Mouse (Mus musculus): ENCODE results near the gene Plppr1. TPM values are rescaled to one million over a fixed set of nuclear protein-coding genes. Genes with fewer than 3 reads are reported as not detected.

The Plppr1 gene
- polyA plus RNA-seq, 1 experiment from 2014 or later: 4.7 TPM

GRCm38 (mm10) chr4:49101934-49102768 is 43.1 kb downstream of the Plppr1 start:
- 64% methylated on average over 7 of the region's 7 CpGs for WGBS

GRCm38 (mm10) chr4:49102769-49103193 is 43.7 kb downstream of the Plppr1 start:
- WGBS: 89% methylated on average over 4 of the region's 4 CpGs
- DNase-seq (ENCODE audit: low spot score) (no peak), ATAC-seq (ENCODE audit: low read depth) (no peak)
- no peaks in the 10 kb centered on the region for H3K27me3 ChIP-seq (replicated peaks; ENCODE audit: control insufficient read depth, insufficient read depth, low read length)
- no peak overlapping the region for H3K4me2 ChIP-seq (ENCODE audit: low read depth, low read length)
- no peak overlapping the region for H3K27ac ChIP-seq (replicated peaks; ENCODE audit: low read depth, low read length)
- H3K9ac ChIP-seq (ENCODE audit: low read depth, low read length): no peak overlapping the region
- no peaks in the 10 kb centered on the region for H3K4me1 ChIP-seq (ENCODE audit: control insufficient read depth, insufficient read depth, low read length)
- no peaks in the 10 kb centered on the region for H3K36me3 ChIP-seq (ENCODE audit: control insufficient read depth, insufficient read depth, low read length)
- H3K9me3 ChIP-seq (ENCODE audit: control insufficient read depth, low read length): no peaks in the 10 kb centered on the region
- no peak overlapping the region for H3K4me3 ChIP-seq (ENCODE audit: low read depth, low read length)

More at GRCm38 (mm10) chr4:49101934-49102768, 43.1 kb downstream of the Plppr1 start:
- no peaks in the 10 kb centered on the region for H3K9me3 ChIP-seq (ENCODE audit: control insufficient read depth, low read length)
- no peak overlapping the region for H3K4me2 ChIP-seq (ENCODE audit: low read depth, low read length)
- no peaks in the 10 kb centered on the region for H3K4me1 ChIP-seq (ENCODE audit: control insufficient read depth, insufficient read depth, low read length)
- H3K4me3 ChIP-seq (ENCODE audit: low read depth, low read length): no peak overlapping the region
- H3K9ac ChIP-seq (ENCODE audit: low read depth, low read length): no peak overlapping the region
- no peaks in the 10 kb centered on the region for H3K36me3 ChIP-seq (ENCODE audit: control insufficient read depth, insufficient read depth, low read length)
- DNase-seq (ENCODE audit: low spot score) (no peak), ATAC-seq (ENCODE audit: low read depth) (no peak)
- no peaks in the 10 kb centered on the region for H3K27me3 ChIP-seq (replicated peaks; ENCODE audit: control insufficient read depth, insufficient read depth, low read length)
- H3K27ac ChIP-seq (replicated peaks; ENCODE audit: low read depth, low read length): no peak overlapping the region

- Histone ChIP-seq H3K36me3 (ENCODE audit: control insufficient read depth, insufficient read depth, low read length) (no peaks in the 10 kb centered on the region), H3K4me1 (ENCODE audit: control insufficient read depth, insufficient read depth, low read length) (no peaks in the 10 kb centered on the region), H3K9me3 (ENCODE audit: control insufficient read depth, low read length) (no peaks in the 10 kb centered on the region), H3K27ac (replicated peaks; ENCODE audit: low read depth, low read length) (no peak overlapping the region), H3K9ac (ENCODE audit: low read depth, low read length) (no peak overlapping the region), H3K27me3 (replicated peaks; ENCODE audit: control insufficient read depth, insufficient read depth, low read length) (no peaks in the 10 kb centered on the region), H3K4me3 (ENCODE audit: low read depth, low read length) (no peak overlapping the region), H3K4me2 (ENCODE audit: low read depth, low read length) (no peak overlapping the region)
- no peak for ATAC-seq (ENCODE audit: low read depth)
- WGBS: 91% methylated on average over 8 of the region's 8 CpGs
- no peak for DNase-seq (ENCODE audit: low spot score)
These were observed 45.8 kb downstream of the Plppr1 start for GRCm38 (mm10) chr4:49104860-49105259.

GRCm38 (mm10) chr4:49107895-49108294 is 48.8 kb downstream of the Plppr1 start:
- H3K4me1 ChIP-seq (ENCODE audit: control insufficient read depth, insufficient read depth, low read length): no peaks in the 10 kb centered on the region
- no peaks in the 10 kb centered on the region for H3K27me3 ChIP-seq (replicated peaks; ENCODE audit: control insufficient read depth, insufficient read depth, low read length)
- DNase-seq (ENCODE audit: low spot score) (no peak), ATAC-seq (ENCODE audit: low read depth) (no peak)
- no peak overlapping the region for H3K4me2 ChIP-seq (ENCODE audit: low read depth, low read length)
- no peak overlapping the region for H3K9ac ChIP-seq (ENCODE audit: low read depth, low read length)
- 69% methylated on average over 4 of the region's 4 CpGs for WGBS
- H3K36me3 ChIP-seq (ENCODE audit: control insufficient read depth, insufficient read depth, low read length): no peaks in the 10 kb centered on the region
- H3K9me3 ChIP-seq (ENCODE audit: control insufficient read depth, low read length): no peaks in the 10 kb centered on the region
- H3K4me3 ChIP-seq (ENCODE audit: low read depth, low read length): no peak overlapping the region
- H3K27ac ChIP-seq (replicated peaks; ENCODE audit: low read depth, low read length): no peak overlapping the region

- Histone ChIP-seq H3K27me3 (replicated peaks; ENCODE audit: control insufficient read depth, insufficient read depth, low read length) (no peaks in the 10 kb centered on the region), H3K4me1 (ENCODE audit: control insufficient read depth, insufficient read depth, low read length) (no peaks in the 10 kb centered on the region), H3K36me3 (ENCODE audit: control insufficient read depth, insufficient read depth, low read length) (no peaks in the 10 kb centered on the region), H3K4me3 (ENCODE audit: low read depth, low read length) (no peak overlapping the region), H3K27ac (replicated peaks; ENCODE audit: low read depth, low read length) (no peak overlapping the region), H3K9ac (ENCODE audit: low read depth, low read length) (no peak overlapping the region), H3K4me2 (ENCODE audit: low read depth, low read length) (no peak overlapping the region), H3K9me3 (ENCODE audit: control insufficient read depth, low read length) (no peaks in the 10 kb centered on the region)
- no peak for ATAC-seq (ENCODE audit: low read depth)
- DNase-seq (ENCODE audit: low spot score): no peak
- WGBS: 66% methylated on average over 8 of the region's 8 CpGs
These were observed 49.3 kb downstream of the Plppr1 start for GRCm38 (mm10) chr4:49108371-49108770.

GRCm38 (mm10) chr4:49109989-49110388 is 50.9 kb downstream of the Plppr1 start:
- no peak overlapping the region for H3K4me2 ChIP-seq (ENCODE audit: low read depth, low read length)
- DNase-seq (ENCODE audit: low spot score): peak; percentile 34
- H3K4me3 ChIP-seq (ENCODE audit: low read depth, low read length): no peak overlapping the region
- peak; percentile 57; the same call in 1 of the 2 replicates for ATAC-seq (ENCODE audit: low read depth)
- H3K9ac ChIP-seq (ENCODE audit: low read depth, low read length): no peak overlapping the region
- no peaks in the 10 kb centered on the region for H3K36me3 ChIP-seq (ENCODE audit: control insufficient read depth, insufficient read depth, low read length)
- no peaks in the 10 kb centered on the region for H3K4me1 ChIP-seq (ENCODE audit: control insufficient read depth, insufficient read depth, low read length)
- WGBS: 30% methylated on average over 5 of the region's 5 CpGs
- no peak overlapping the region for H3K27ac ChIP-seq (replicated peaks; ENCODE audit: low read depth, low read length)
- no peaks in the 10 kb centered on the region for H3K9me3 ChIP-seq (ENCODE audit: control insufficient read depth, low read length)
- H3K27me3 ChIP-seq (replicated peaks; ENCODE audit: control insufficient read depth, insufficient read depth, low read length): no peaks in the 10 kb centered on the region

- no peaks in the 10 kb centered on the region for H3K4me1 ChIP-seq (ENCODE audit: control insufficient read depth, insufficient read depth, low read length)
- DNase-seq (ENCODE audit: low spot score) (no peak), ATAC-seq (ENCODE audit: low read depth) (no peak)
- no peaks in the 10 kb centered on the region for H3K27me3 ChIP-seq (replicated peaks; ENCODE audit: control insufficient read depth, insufficient read depth, low read length)
- H3K9me3 ChIP-seq (ENCODE audit: control insufficient read depth, low read length): no peaks in the 10 kb centered on the region
- no peak overlapping the region for H3K4me2 ChIP-seq (ENCODE audit: low read depth, low read length)
- no peak overlapping the region for H3K9ac ChIP-seq (ENCODE audit: low read depth, low read length)
- H3K36me3 ChIP-seq (ENCODE audit: control insufficient read depth, insufficient read depth, low read length): no peaks in the 10 kb centered on the region
- H3K27ac ChIP-seq (replicated peaks; ENCODE audit: low read depth, low read length): no peak overlapping the region
- 79% methylated on average over 2 of the region's 2 CpGs for WGBS
- no peak overlapping the region for H3K4me3 ChIP-seq (ENCODE audit: low read depth, low read length)
These were observed 59.8 kb downstream of the Plppr1 start for GRCm38 (mm10) chr4:49118842-49119241.

- H3K4me3 ChIP-seq (ENCODE audit: low read depth, low read length): no peak overlapping the region
- no peak overlapping the region for H3K9ac ChIP-seq (ENCODE audit: low read depth, low read length)
- 64% methylated on average over 4 of the region's 4 CpGs for WGBS
- no peaks in the 10 kb centered on the region for H3K9me3 ChIP-seq (ENCODE audit: control insufficient read depth, low read length)
- H3K4me1 ChIP-seq (ENCODE audit: control insufficient read depth, insufficient read depth, low read length): no peaks in the 10 kb centered on the region
- DNase-seq (ENCODE audit: low spot score) (peak; percentile 12), ATAC-seq (ENCODE audit: low read depth) (no peak)
- H3K27me3 ChIP-seq (replicated peaks; ENCODE audit: control insufficient read depth, insufficient read depth, low read length): no peaks in the 10 kb centered on the region
- H3K4me2 ChIP-seq (ENCODE audit: low read depth, low read length): no peak overlapping the region
- no peak overlapping the region for H3K27ac ChIP-seq (replicated peaks; ENCODE audit: low read depth, low read length)
- H3K36me3 ChIP-seq (ENCODE audit: control insufficient read depth, insufficient read depth, low read length): no peaks in the 10 kb centered on the region
These were observed 85.7 kb downstream of the Plppr1 start for GRCm38 (mm10) chr4:49144798-49145197.

GRCm38 (mm10) chr4:49148775-49149174 is 89.7 kb downstream of the Plppr1 start:
- Histone ChIP-seq H3K27me3 (replicated peaks; ENCODE audit: control insufficient read depth, insufficient read depth, low read length) (no peaks in the 10 kb centered on the region), H3K9ac (ENCODE audit: low read depth, low read length) (no peak overlapping the region), H3K4me3 (ENCODE audit: low read depth, low read length) (no peak overlapping the region), H3K9me3 (ENCODE audit: control insufficient read depth, low read length) (no peaks in the 10 kb centered on the region), H3K4me2 (ENCODE audit: low read depth, low read length) (no peak overlapping the region), H3K36me3 (ENCODE audit: control insufficient read depth, insufficient read depth, low read length) (no peaks in the 10 kb centered on the region), H3K4me1 (ENCODE audit: control insufficient read depth, insufficient read depth, low read length) (no peaks in the 10 kb centered on the region), H3K27ac (replicated peaks; ENCODE audit: low read depth, low read length) (no peak overlapping the region)
- ATAC-seq (ENCODE audit: low read depth) (no peak), DNase-seq (ENCODE audit: low spot score) (no peak)
- WGBS: 62% methylated on average over 2 of the region's 2 CpGs
